Mouse (Mus musculus) bone marrow macrophage, adult 2 months (primary cell): ENCODE measurements at regions not wholly inside any gene's neighbourhood (a gene's known extent, or its start where the extent isn't known, plus 50 kb on each side); places are given as distances from the start of the nearest gene placed in this dataset.

ENCODE experiments used
- CTCF ChIP-seq: IDR thresholded peaks from 2 replicates; pipeline ENCODE4 v1.5.1; 2012; ENCODE audit warnings: low read depth, mild to moderate bottlenecking, low read length, moderate library complexity
- POLR2A ChIP-seq: IDR thresholded peaks from 2 replicates; pipeline ENCODE4 v1.6.1; 2012; ENCODE audit warnings: mild to moderate bottlenecking, low read depth, low read length, borderline replicate concordance

DNA sequence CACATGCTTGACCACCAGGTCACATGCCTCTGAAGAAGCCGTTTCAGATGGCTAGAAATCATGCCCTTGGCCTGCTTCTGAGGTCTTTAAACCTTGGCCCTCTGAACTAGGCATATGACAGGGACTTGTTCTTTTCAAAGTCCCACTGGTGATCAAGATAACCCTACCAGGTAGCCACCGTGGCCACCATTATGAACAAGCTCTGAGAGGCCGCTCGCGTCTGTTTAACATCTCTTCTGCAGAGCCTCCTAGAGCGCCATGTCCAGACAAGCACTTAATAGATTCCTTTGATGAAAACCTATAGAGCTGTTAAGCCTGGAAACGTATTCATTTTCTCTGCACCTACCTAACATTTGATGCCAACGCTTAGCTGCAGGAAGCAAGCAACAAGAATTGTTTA is 155.1 kb upstream of the Slc22a22 start:
- TF ChIP-seq POLR2A (no peak), CTCF (no peak)
